ENCODE assay signal across 21 mouse cellular contexts in genomic region chr1:137223052-137223451, GRCm38 (mm10).
A peak's percentile ranks its signal among the peaks of the same experiment; 100 is the strongest.
DNase-seq lines count a peak whose midpoint lies in the region; ATAC-seq lines count a peak whose summit lies in the region.
"Had no signal": no experiment of that assay in that cellular context is flagged by ENCODE, and none has a peak within 500 bp of the region (broad histone marks: within the 10 kb centered on the region; RNA-seq: fewer than 3 reads in every experiment).

No protein-coding gene starts in this region.

- H3K9ac ChIP-seq in heart, embryonic 15.5 days: no peak overlapping the region
- no peak overlapping the region for H3K9ac ChIP-seq in lung, embryonic 15.5 days
- H3K9ac ChIP-seq: hindbrain, embryonic 13.5 days; midbrain, embryonic 13.5 days; neural tube, embryonic 12.5 days had no signal

- no peak overlapping the region for H3K4me3 ChIP-seq in heart, embryonic 15.5 days
- H3K4me3 ChIP-seq in lung, embryonic 15.5 days: no peak overlapping the region
- H3K4me3 ChIP-seq: forebrain, embryonic 10.5 days; hindbrain, embryonic 13.5 days; midbrain, embryonic 13.5 days; neural tube, embryonic 12.5 days had no signal

- H3K4me2 ChIP-seq in heart, embryonic 15.5 days: peak overlapping the region; percentile 31
- peak overlapping the region; percentile 18; the same call in 1 of the 2 replicates for H3K4me2 ChIP-seq in lung, embryonic 15.5 days
- H3K4me2 ChIP-seq: hindbrain, embryonic 13.5 days; midbrain, embryonic 13.5 days; neural tube, embryonic 12.5 days had no signal

- H3K27ac ChIP-seq in heart, embryonic 15.5 days: no peak overlapping the region
- no peak overlapping the region for H3K27ac ChIP-seq in lung, embryonic 15.5 days
- H3K27ac ChIP-seq: forebrain, embryonic 10.5 days; hindbrain, embryonic 13.5 days; macrophage; midbrain, embryonic 13.5 days; neural tube, embryonic 12.5 days had no signal

- peaks cover 4% of the 10 kb centered on the region; the same call in 1 of the 2 replicates for H3K27me3 ChIP-seq in heart, embryonic 15.5 days
- H3K27me3 ChIP-seq in lung, embryonic 15.5 days: no peaks in the 10 kb centered on the region
- H3K27me3 ChIP-seq: neural tube, embryonic 12.5 days had no signal

- peaks cover 15% of the 10 kb centered on the region for H3K4me1 ChIP-seq in heart, embryonic 15.5 days (replicated peaks)
- H3K4me1 ChIP-seq in lung, embryonic 15.5 days: peaks cover 17% of the 10 kb centered on the region

- DNase-seq in heart, postnatal 14 days: no peak
- DNase-seq in lung, postnatal 4 days: no peak
- no peak for DNase-seq in adipocyte (ENCODE audit: low spot score)
- DNase-seq: adrenal gland, postnatal 25 days; cerebellum, adult 11 months; cerebellum, postnatal 14 days; embryo, embryonic 11 days; kidney, adult 9 months; kidney, postnatal 25 days; thymus, postnatal 25 days had no signal

- 34% methylated on average over 10 of the region's 10 CpGs for WGBS in heart, embryonic 15.5 days
- WGBS in lung, embryonic 15.5 days: 39% methylated on average over 10 of the region's 10 CpGs

- no peaks in the 10 kb centered on the region for H3K9me3 ChIP-seq in heart, embryonic 15.5 days (replicated peaks)
- H3K9me3 ChIP-seq in lung, embryonic 15.5 days: no peaks in the 10 kb centered on the region
- H3K9me3 ChIP-seq: hindbrain, embryonic 13.5 days; midbrain, embryonic 13.5 days; neural tube, embryonic 12.5 days had no signal

- no peak for ATAC-seq in heart, embryonic 15.5 days (replicated peaks; ENCODE audit: insufficient number of reproducible peaks, insufficient read depth, low FRiP score, low read depth)
- ATAC-seq in lung, embryonic 15.5 days (ENCODE audit: borderline replicate concordance, extremely low read depth, low FRiP score, low TSS enrichment): peak; percentile 64; the same call in 1 of the 2 replicates
- ATAC-seq in common myeloid progenitor, adult 5-6 weeks (replicated peaks; ENCODE audit: low read depth, poor library complexity, severe bottlenecking): peak; percentile 13
- peak; percentile 23 for ATAC-seq in megakaryocyte progenitor cell, adult 5-6 weeks (replicated peaks; ENCODE audit: poor library complexity)
- ATAC-seq: activated CD4-positive, CD25-positive, alpha-beta regulatory T cell, adult 4 months; inflammation-experienced regulatory T-cells, adult 6 months; midbrain, embryonic 13.5 days had no signal

- no peaks in the 10 kb centered on the region for H3K36me3 ChIP-seq in heart, embryonic 15.5 days
- no peaks in the 10 kb centered on the region for H3K36me3 ChIP-seq in lung, embryonic 15.5 days
- H3K36me3 ChIP-seq: forebrain, embryonic 10.5 days; hindbrain, embryonic 13.5 days; midbrain, embryonic 13.5 days; neural tube, embryonic 12.5 days had no signal

- intact Hi-C loops in heart, postnatal 14 days (cut with DNase I): loop anchor here (5.0 to 10.0 kb wide), 3 partner anchors 278 to 822 kb away; no protein-coding TSS in a partner anchor
